Mouse (Mus musculus): ENCODE results near the gene Vps45. TPM values are rescaled to one million over a fixed set of nuclear protein-coding genes. Genes with fewer than 3 reads are reported as not detected.

Gene Vps45
- polyA plus RNA-seq, 1 experiment, result 20.1 TPM

GRCm38 (mm10) chr3:96070241-96070640, 12.0 kb upstream of the Vps45 start:
- Histone ChIP-seq H3K4me3 (replicated peaks; ENCODE audit: control insufficient read depth, low read depth, low read length) (no peak overlapping the region), H3K4me1 (ENCODE audit: control insufficient read depth, insufficient read depth, low read length) (no peaks in the 10 kb centered on the region), H3K27ac (ENCODE audit: control insufficient read depth, insufficient read depth, low read depth, low read length, poor library complexity) (no peak overlapping the region)
- 76% methylated on average over 4 of the region's 4 CpGs for WGBS
- TF ChIP-seq CTCF (IDR thresholded peaks at IDR 0.05; ENCODE audit: control insufficient read depth, insufficient read depth, low read length), result no peak
- no peak for TF ChIP-seq POLR2A (IDR thresholded peaks at IDR 0.05; ENCODE audit: borderline replicate concordance, control insufficient read depth, low read depth, low read length)

- WGBS, result 7% methylated on average over 1 of the region's 1 CpGs
- H3K4me1 ChIP-seq (ENCODE audit: control insufficient read depth, insufficient read depth, low read length), result no peaks in the 10 kb centered on the region
- H3K27ac ChIP-seq (ENCODE audit: control insufficient read depth, insufficient read depth, low read depth, low read length, poor library complexity), result no peak overlapping the region
- TF ChIP-seq CTCF (IDR thresholded peaks at IDR 0.05; ENCODE audit: control insufficient read depth, insufficient read depth, low read length) (no peak), POLR2A (IDR thresholded peaks at IDR 0.05; ENCODE audit: borderline replicate concordance, control insufficient read depth, low read depth, low read length) (no peak)
- no peak overlapping the region for H3K4me3 ChIP-seq (replicated peaks; ENCODE audit: control insufficient read depth, low read depth, low read length)
Measured at GRCm38 (mm10) chr3:96069542-96069941, 11.3 kb upstream of the Vps45 start.

GRCm38 (mm10) chr3:96069046-96069445, 10.8 kb upstream of the Vps45 start:
- WGBS, result 92% methylated on average over 6 of the region's 6 CpGs
- no peak overlapping the region for H3K4me3 ChIP-seq (replicated peaks; ENCODE audit: control insufficient read depth, low read depth, low read length)
- H3K27ac ChIP-seq (ENCODE audit: control insufficient read depth, insufficient read depth, low read depth, low read length, poor library complexity), result no peak overlapping the region
- no peak for TF ChIP-seq CTCF (IDR thresholded peaks at IDR 0.05; ENCODE audit: control insufficient read depth, insufficient read depth, low read length)
- no peak for TF ChIP-seq POLR2A (IDR thresholded peaks at IDR 0.05; ENCODE audit: borderline replicate concordance, control insufficient read depth, low read depth, low read length)
- no peaks in the 10 kb centered on the region for H3K4me1 ChIP-seq (ENCODE audit: control insufficient read depth, insufficient read depth, low read length)

- H3K27ac ChIP-seq (ENCODE audit: control insufficient read depth, insufficient read depth, low read depth, low read length, poor library complexity), result no peak overlapping the region
- H3K4me3 ChIP-seq (replicated peaks; ENCODE audit: control insufficient read depth, low read depth, low read length), result no peak overlapping the region
- no peak for TF ChIP-seq POLR2A (IDR thresholded peaks at IDR 0.05; ENCODE audit: borderline replicate concordance, control insufficient read depth, low read depth, low read length)
- TF ChIP-seq CTCF (IDR thresholded peaks at IDR 0.05; ENCODE audit: control insufficient read depth, insufficient read depth, low read length), result no peak
- no peaks in the 10 kb centered on the region for H3K4me1 ChIP-seq (ENCODE audit: control insufficient read depth, insufficient read depth, low read length)
- 80% methylated on average over 5 of the region's 5 CpGs for WGBS
Measured at GRCm38 (mm10) chr3:96066741-96067140, 8.5 kb upstream of the Vps45 start.

GRCm38 (mm10) chr3:96065754-96066375, 7.6 kb upstream of the Vps45 start:
- Histone ChIP-seq H3K4me1 (ENCODE audit: control insufficient read depth, insufficient read depth, low read length) (no peaks in the 10 kb centered on the region), H3K27ac (ENCODE audit: control insufficient read depth, insufficient read depth, low read depth, low read length, poor library complexity) (no peak overlapping the region), H3K4me3 (replicated peaks; ENCODE audit: control insufficient read depth, low read depth, low read length) (no peak overlapping the region)
- 35% methylated on average over 20 of the region's 20 CpGs for WGBS
- TF ChIP-seq POLR2A (IDR thresholded peaks at IDR 0.05; ENCODE audit: borderline replicate concordance, control insufficient read depth, low read depth, low read length) (no peak), CTCF (IDR thresholded peaks at IDR 0.05; ENCODE audit: control insufficient read depth, insufficient read depth, low read length) (no peak)

- Histone ChIP-seq H3K4me1 (ENCODE audit: control insufficient read depth, insufficient read depth, low read length) (no peaks in the 10 kb centered on the region), H3K4me3 (replicated peaks; ENCODE audit: control insufficient read depth, low read depth, low read length) (no peak overlapping the region), H3K27ac (ENCODE audit: control insufficient read depth, insufficient read depth, low read depth, low read length, poor library complexity) (no peak overlapping the region)
- TF ChIP-seq CTCF (IDR thresholded peaks at IDR 0.05; ENCODE audit: control insufficient read depth, insufficient read depth, low read length), result no peak
- TF ChIP-seq POLR2A (IDR thresholded peaks at IDR 0.05; ENCODE audit: borderline replicate concordance, control insufficient read depth, low read depth, low read length), result no peak
- 56% methylated on average over 4 of the region's 4 CpGs for WGBS
Measured at GRCm38 (mm10) chr3:96065147-96065546, 6.9 kb upstream of the Vps45 start.

- H3K27ac ChIP-seq (ENCODE audit: control insufficient read depth, insufficient read depth, low read depth, low read length, poor library complexity), result no peak overlapping the region
- WGBS, result 61% methylated on average over 3 of the region's 3 CpGs
- TF ChIP-seq CTCF (IDR thresholded peaks at IDR 0.05; ENCODE audit: control insufficient read depth, insufficient read depth, low read length) (no peak), POLR2A (IDR thresholded peaks at IDR 0.05; ENCODE audit: borderline replicate concordance, control insufficient read depth, low read depth, low read length) (no peak)
- H3K4me1 ChIP-seq (ENCODE audit: control insufficient read depth, insufficient read depth, low read length), result no peaks in the 10 kb centered on the region
- no peak overlapping the region for H3K4me3 ChIP-seq (replicated peaks; ENCODE audit: control insufficient read depth, low read depth, low read length)
Measured at GRCm38 (mm10) chr3:96064217-96064616, 6.0 kb upstream of the Vps45 start.

GRCm38 (mm10) chr3:96063299-96063698, 5.0 kb upstream of the Vps45 start:
- no peak for TF ChIP-seq CTCF (IDR thresholded peaks at IDR 0.05; ENCODE audit: control insufficient read depth, insufficient read depth, low read length)
- TF ChIP-seq POLR2A (IDR thresholded peaks at IDR 0.05; ENCODE audit: borderline replicate concordance, control insufficient read depth, low read depth, low read length), result no peak
- H3K4me3 ChIP-seq (replicated peaks; ENCODE audit: control insufficient read depth, low read depth, low read length), result no peak overlapping the region
- 86% methylated on average over 2 of the region's 2 CpGs for WGBS

GRCm38 (mm10) chr3:96060146-96060545, 1.9 kb upstream of the Vps45 start:
- WGBS, result 88% methylated on average over 1 of the region's 1 CpGs
- Histone ChIP-seq H3K4me3 (replicated peaks; ENCODE audit: control insufficient read depth, low read depth, low read length) (no peak overlapping the region), H3K4me1 (ENCODE audit: control insufficient read depth, insufficient read depth, low read length) (no peaks in the 10 kb centered on the region), H3K27ac (ENCODE audit: control insufficient read depth, insufficient read depth, low read depth, low read length, poor library complexity) (no peak overlapping the region)
- no peak for TF ChIP-seq CTCF (IDR thresholded peaks at IDR 0.05; ENCODE audit: control insufficient read depth, insufficient read depth, low read length)
- no peak for TF ChIP-seq POLR2A (IDR thresholded peaks at IDR 0.05; ENCODE audit: borderline replicate concordance, control insufficient read depth, low read depth, low read length)

More at GRCm38 (mm10) chr3:96063299-96063698, 5.0 kb upstream of the Vps45 start:
- no peak overlapping the region for H3K27ac ChIP-seq (ENCODE audit: control insufficient read depth, insufficient read depth, low read depth, low read length, poor library complexity)
- H3K4me1 ChIP-seq (ENCODE audit: control insufficient read depth, insufficient read depth, low read length), result no peaks in the 10 kb centered on the region

All from bone marrow, adult 2 months (tissue).